ENCODE assay signal across 9 mouse cellular contexts in the genomic region with DNA sequence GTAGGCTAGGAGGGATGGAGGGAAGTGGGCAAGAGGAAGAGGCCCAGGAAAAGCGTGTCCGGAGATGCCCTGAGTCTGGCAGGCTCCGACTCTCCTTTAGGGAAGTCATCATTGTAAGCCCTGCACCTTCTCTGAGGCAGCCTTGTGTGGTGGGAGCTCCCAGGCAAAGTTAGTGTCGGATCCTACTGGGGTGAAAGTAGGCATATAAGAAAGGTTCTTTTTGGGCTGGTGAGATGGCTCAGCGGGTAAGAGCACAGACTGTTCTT. TPM values are rescaled to one million over a fixed set of nuclear protein-coding genes. Genes with fewer than 3 reads are reported as not detected.
DNase-seq lines count a peak whose midpoint lies in the region; ATAC-seq and TF ChIP-seq lines count a peak whose summit lies in the region.
"Had no signal": no experiment of that assay in that cellular context is flagged by ENCODE, and none has a peak within 500 bp of the region (broad histone marks: within the 10 kb centered on the region; RNA-seq: fewer than 3 reads in every experiment).

No protein-coding gene starts in this region.

- H3K4me1 ChIP-seq in heart, embryonic 11.5 days (ENCODE audit: control insufficient read depth, insufficient read depth, low read length), result peaks cover 5% of the 10 kb centered on the region; the same call in 1 of the 2 replicates
- H3K4me1 ChIP-seq in ES-Bruce4 (ENCODE audit: control insufficient read depth, insufficient read depth, low read length), result peaks cover 4% of the 10 kb centered on the region
- H3K4me1 ChIP-seq in forebrain, postnatal 0 days (ENCODE audit: insufficient read depth), result peaks cover 11% of the 10 kb centered on the region

- ATAC-seq in heart, embryonic 11.5 days (replicated peaks; ENCODE audit: insufficient number of reproducible peaks, low FRiP score, low TSS enrichment), result no peak
- ATAC-seq in forebrain, postnatal 0 days, result no peak
- peak; percentile 51 for ATAC-seq in megakaryocyte, adult 5-6 weeks (ENCODE audit: poor library complexity, severe bottlenecking)

- H3K9me3 ChIP-seq in heart, embryonic 11.5 days (replicated peaks; ENCODE audit: control insufficient read depth, low read length), result no peaks in the 10 kb centered on the region
- H3K9me3 ChIP-seq in ES-Bruce4 (replicated peaks; ENCODE audit: control insufficient read depth, insufficient read depth, low read length, poor library complexity, severe bottlenecking), result no peaks in the 10 kb centered on the region
- H3K9me3 ChIP-seq in forebrain, postnatal 0 days (ENCODE audit: low read length), result no peaks in the 10 kb centered on the region

- H3K36me3 ChIP-seq in heart, embryonic 11.5 days (ENCODE audit: control insufficient read depth, insufficient read depth, low read length), result peaks cover 13% of the 10 kb centered on the region
- peaks cover 22% of the 10 kb centered on the region for H3K36me3 ChIP-seq in ES-Bruce4 (ENCODE audit: control insufficient read depth, insufficient read depth, low read length, poor library complexity, severe bottlenecking)
- peaks cover 30% of the 10 kb centered on the region for H3K36me3 ChIP-seq in forebrain, postnatal 0 days (ENCODE audit: insufficient read depth)

- TF ChIP-seq CTCF in ES-Bruce4 (IDR thresholded peaks at IDR 0.05; ENCODE audit: low read depth, low read length), result no peak
- TF ChIP-seq CTCF in forebrain, postnatal 0 days (IDR thresholded peaks at IDR 0.05; ENCODE audit: low read depth), result no peak

- DNase-seq in heart, adult 8-10 months (ENCODE audit: low spot score), result no peak
- DNase-seq in forebrain, postnatal 0 days, result no peak
- no peak for DNase-seq in frontal cortex, postnatal 36 days (ENCODE audit: low spot score in 2 of 2)
- no peak for DNase-seq in adrenal gland, adult (ENCODE audit: inconsistent age in 2 of 2, low spot score in 1 of 2)
- no peak for DNase-seq in Muller cell, postnatal 12 days (ENCODE audit: inconsistent ontology term)

- H3K4me3 ChIP-seq in heart, embryonic 11.5 days (ENCODE audit: low read depth, low read length), result peak overlapping the region; percentile 78
- H3K4me3 ChIP-seq in ES-Bruce4 (ENCODE audit: low read depth, low read length), result peak overlapping the region; percentile 96
- H3K4me3 ChIP-seq in forebrain, postnatal 0 days (ENCODE audit: low read depth, low read length), result peak overlapping the region; percentile 90

- 3% methylated on average over 5 of the region's 5 CpGs for WGBS in heart, embryonic 11.5 days (ENCODE audit: insufficient replicate concordance)
- WGBS in forebrain, postnatal 0 days, result 1% methylated on average over 5 of the region's 5 CpGs

- TF ChIP-seq POLR2A in ES-Bruce4 (IDR thresholded peaks at IDR 0.05; ENCODE audit: insufficient read depth, low read length), result no peak

- H3K9ac ChIP-seq in heart, embryonic 11.5 days (ENCODE audit: low read depth, low read length), result peak overlapping the region; percentile 88
- peak overlapping the region; percentile 85 for H3K9ac ChIP-seq in ES-Bruce4 (ENCODE audit: low read depth, poor library complexity, severe bottlenecking)
- peak overlapping the region; percentile 94 for H3K9ac ChIP-seq in forebrain, postnatal 0 days

- no peaks in the 10 kb centered on the region for H3K27me3 ChIP-seq in heart, embryonic 11.5 days (ENCODE audit: control insufficient read depth, insufficient read depth, low read length)
- H3K27me3 ChIP-seq in ES-Bruce4 (ENCODE audit: control insufficient read depth, insufficient read depth, low read length, poor library complexity, severe bottlenecking), result no peaks in the 10 kb centered on the region
- H3K27me3 ChIP-seq in forebrain, postnatal 0 days (ENCODE audit: insufficient read depth, low read length), result no peaks in the 10 kb centered on the region; the same call in 1 of the 2 replicates

- peak overlapping the region; percentile 87 for H3K4me2 ChIP-seq in heart, embryonic 11.5 days
- H3K4me2 ChIP-seq in forebrain, postnatal 0 days (ENCODE audit: low read depth), result peak overlapping the region; percentile 85

- TF ChIP-seq EP300 in ES-Bruce4 (IDR thresholded peaks at IDR 0.05; ENCODE audit: insufficient read depth, low read depth, low read length), result no peak

- H3K27ac ChIP-seq in heart, embryonic 11.5 days (ENCODE audit: low read depth, low read length), result peak overlapping the region; percentile 71
- peak overlapping the region; percentile 17; the same call in 1 of the 2 replicates for H3K27ac ChIP-seq in ES-Bruce4 (ENCODE audit: insufficient read depth, low read length)
- H3K27ac ChIP-seq in forebrain, postnatal 0 days (ENCODE audit: low read depth, low read length), result peak overlapping the region; percentile 89

RNA-seq across cellular contexts. Expression of a gene that starts 0.7 kb away (rescaled TPM):
- 64.3 and 72.5 TPM in 2 replicates for polyA plus RNA-seq in heart, embryonic 11.5 days (2014; fragmentation: Nextera tagmentation; extraction: Ambion mirVana)
- 10 to 100 TPM; 11.6 to 13.5 (median 13.3) TPM for total RNA-seq in heart, adult 8-10 months (2022)
- polyA plus RNA-seq in ES-Bruce4 (2011; ENCODE audit: insufficient read depth, insufficient read length, low read depth, missing spikeins), result 97.4 and 109 TPM in 2 replicates
- total RNA-seq in forebrain, postnatal 0 days (2014; rRNA removed), result 64.2 and 81.2 TPM in 2 replicates
- 68.4 and 70.5 TPM in 2 replicates for polyA plus RNA-seq in forebrain, postnatal 0 days (2015; fragmentation: Nextera tagmentation; extraction: Ambion mirVana)
- total RNA-seq in megakaryocyte, adult 5-6 weeks (2015), result 14.5 and 16.4 TPM in 2 replicates
- 17.3 and 19.6 TPM in 2 replicates for total RNA-seq in megakaryocyte, adult 5-6 weeks (2017)

RNA-seq across cellular contexts. Expression of a gene that starts 11.8 kb away (rescaled TPM):
- polyA plus RNA-seq in heart, embryonic 11.5 days (2014; fragmentation: Nextera tagmentation; extraction: Ambion mirVana), result not detected in 2 replicates
- not detected for total RNA-seq in heart, adult 8-10 months (2022)
- 117 and 124 TPM in 2 replicates for polyA plus RNA-seq in ES-Bruce4 (2011; ENCODE audit: insufficient read depth, insufficient read length, low read depth, missing spikeins)
- total RNA-seq in forebrain, postnatal 0 days (2014; rRNA removed), result 21.1 and 21.2 TPM in 2 replicates
- polyA plus RNA-seq in forebrain, postnatal 0 days (2015; fragmentation: Nextera tagmentation; extraction: Ambion mirVana), result 11.3 and 17.3 TPM in 2 replicates
- not detected in 2 replicates for total RNA-seq in megakaryocyte, adult 5-6 weeks (2015)
- total RNA-seq in megakaryocyte, adult 5-6 weeks (2017), result not detected in 2 replicates
- polyA plus RNA-seq: large intestine, adult 2 months had no signal

RNA-seq across cellular contexts. Expression of a gene that starts 30.1 kb away (rescaled TPM):
- 1.2 and 1.3 TPM in 2 replicates for polyA plus RNA-seq in heart, embryonic 11.5 days (2014; fragmentation: Nextera tagmentation; extraction: Ambion mirVana)
- 1 to 10 TPM in 1 of 4 experiments, under 1 TPM in 3; 0.43 to 1.2 (median 0.65) TPM for total RNA-seq in heart, adult 8-10 months (2022)
- polyA plus RNA-seq in ES-Bruce4 (2011; ENCODE audit: insufficient read depth, insufficient read length, low read depth, missing spikeins), result 53.2 and 60.3 TPM in 2 replicates
- not detected in 2 replicates for total RNA-seq in forebrain, postnatal 0 days (2014; rRNA removed)
- 0.33 and 0.35 TPM in 2 replicates for polyA plus RNA-seq in forebrain, postnatal 0 days (2015; fragmentation: Nextera tagmentation; extraction: Ambion mirVana)
- total RNA-seq in megakaryocyte, adult 5-6 weeks (2015), result 0.60 and 1.5 TPM in 2 replicates
- total RNA-seq in megakaryocyte, adult 5-6 weeks (2017), result 0.29 and 0.98 TPM in 2 replicates

RNA-seq across cellular contexts. Expression of a gene that starts 37.4 kb away (rescaled TPM):
- polyA plus RNA-seq in heart, embryonic 11.5 days (2014; fragmentation: Nextera tagmentation; extraction: Ambion mirVana), result 5.8 and 6.7 TPM in 2 replicates
- total RNA-seq in heart, adult 8-10 months (2022), result 10 to 100 TPM; 12.3 to 15.1 (median 13.9) TPM
- 26.9 and 27.7 TPM in 2 replicates for polyA plus RNA-seq in ES-Bruce4 (2011; ENCODE audit: insufficient read depth, insufficient read length, low read depth, missing spikeins)
- 1.3 and 3.2 TPM in 2 replicates for total RNA-seq in forebrain, postnatal 0 days (2014; rRNA removed)
- 1.8 and 2.1 TPM in 2 replicates for polyA plus RNA-seq in forebrain, postnatal 0 days (2015; fragmentation: Nextera tagmentation; extraction: Ambion mirVana)
- total RNA-seq in megakaryocyte, adult 5-6 weeks (2015), result 35.0 and 35.5 TPM in 2 replicates
- 31.7 and 35.2 TPM in 2 replicates for total RNA-seq in megakaryocyte, adult 5-6 weeks (2017)

RNA-seq across cellular contexts. Expression of a gene that starts 53.8 kb away (rescaled TPM):
- 24.1 and 32.7 TPM in 2 replicates for polyA plus RNA-seq in heart, embryonic 11.5 days (2014; fragmentation: Nextera tagmentation; extraction: Ambion mirVana)
- 10 to 100 TPM; 10.1 to 12.9 (median 11.0) TPM for total RNA-seq in heart, adult 8-10 months (2022)
- polyA plus RNA-seq in ES-Bruce4 (2011; ENCODE audit: insufficient read depth, insufficient read length, low read depth, missing spikeins), result 35.0 and 36.6 TPM in 2 replicates
- 16.3 and 19.6 TPM in 2 replicates for total RNA-seq in forebrain, postnatal 0 days (2014; rRNA removed)
- 17.8 and 24.8 TPM in 2 replicates for polyA plus RNA-seq in forebrain, postnatal 0 days (2015; fragmentation: Nextera tagmentation; extraction: Ambion mirVana)
- total RNA-seq in megakaryocyte, adult 5-6 weeks (2015), result 18.1 and 21.1 TPM in 2 replicates
- total RNA-seq in megakaryocyte, adult 5-6 weeks (2017), result 24.8 and 34.9 TPM in 2 replicates

Comparison
In these comparisons a context has a peak if more than half of its experiments do, and no peak if none do; other contexts are left out.
1. H3K27ac ChIP-seq: peak in every context shown above with its lines; median percentile 89 in forebrain, postnatal 0 days; 71 in heart, embryonic 11.5 days; 17 in ES-Bruce4.
2. RNA of a gene that starts 11.8 kb away (total RNA-seq): 21.1 to 21.2 TPM in forebrain, postnatal 0 days; not detected in heart, adult 8-10 months and not detected in megakaryocyte, adult 5-6 weeks; every median in the first group is over 10 times any median in the second.
3. Peak in every context shown above with its lines, with median percentiles within 50 percentile points of each other: H3K4me3 ChIP-seq and H3K9ac ChIP-seq.